Mouse (Mus musculus) adrenal gland, postnatal 14 days (tissue): Measurements from ENCODE around the gene Gpr55. TPM values are rescaled to one million over a fixed set of nuclear protein-coding genes. Genes with fewer than 3 reads are reported as not detected.

Experiments
- DNase-seq: peaks from one replicate; pipeline ENCODE4 v3.0.0; 2021; ENCODE audit warnings: mixed read lengths
- total RNA-seq: library from RNA; stranded (reverse); gene quantifications from 2 replicates; pipeline ENCODE4 v1.2.3, GENCODE M21; 2021

Gpr55 gene
- total RNA-seq, 1 experiment from 2014 or later = 3.4 TPM

GRCm38 (mm10) chr1:85957942-85958619 is 2.7 kb downstream of the Gpr55 start:
- DNase-seq = no peak

DNA sequence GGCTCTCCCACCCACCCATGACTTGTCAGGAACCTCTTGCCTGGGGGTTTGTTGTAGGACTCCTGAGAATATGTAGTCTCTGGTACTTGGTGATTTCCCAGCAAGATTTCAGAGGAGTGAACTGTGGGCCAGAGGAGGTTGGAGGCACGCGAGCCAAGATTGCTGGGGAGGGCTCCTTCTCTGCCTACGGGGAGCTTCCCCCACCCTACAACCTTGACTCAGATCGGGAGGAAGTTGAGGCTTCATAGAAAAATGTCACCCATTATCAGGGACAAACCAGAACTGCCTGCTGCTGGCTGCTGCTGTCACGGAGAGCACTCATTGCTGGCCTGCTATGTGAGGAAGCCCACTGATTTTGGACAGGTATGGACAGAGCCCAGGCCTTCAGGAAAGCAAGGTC is 3.5 kb downstream of the Gpr55 start:
- no peak for DNase-seq

DNA sequence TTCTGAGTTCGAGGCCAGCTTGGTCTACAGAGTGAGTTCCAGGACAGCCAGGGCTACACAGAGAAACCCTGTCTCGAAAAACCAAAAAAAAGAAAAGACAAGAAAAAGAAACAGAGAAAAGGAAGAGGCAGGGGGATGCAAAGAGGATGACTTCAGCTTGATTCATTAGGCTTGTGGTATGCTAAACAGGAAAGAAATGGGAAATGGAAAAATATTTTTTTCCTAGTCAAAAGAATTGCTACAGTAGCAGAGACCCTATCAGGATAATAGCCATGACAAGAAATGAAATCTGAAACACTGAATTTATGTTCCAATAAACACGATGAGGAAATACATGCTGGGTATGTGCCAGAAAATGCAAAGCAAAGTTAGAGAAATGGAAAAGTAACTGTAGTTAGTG is 5.7 kb downstream of the Gpr55 start:
- DNase-seq = no peak

GRCm38 (mm10) chr1:85949085-85949684 is 11.6 kb downstream of the Gpr55 start:
- no peak for DNase-seq

DNA sequence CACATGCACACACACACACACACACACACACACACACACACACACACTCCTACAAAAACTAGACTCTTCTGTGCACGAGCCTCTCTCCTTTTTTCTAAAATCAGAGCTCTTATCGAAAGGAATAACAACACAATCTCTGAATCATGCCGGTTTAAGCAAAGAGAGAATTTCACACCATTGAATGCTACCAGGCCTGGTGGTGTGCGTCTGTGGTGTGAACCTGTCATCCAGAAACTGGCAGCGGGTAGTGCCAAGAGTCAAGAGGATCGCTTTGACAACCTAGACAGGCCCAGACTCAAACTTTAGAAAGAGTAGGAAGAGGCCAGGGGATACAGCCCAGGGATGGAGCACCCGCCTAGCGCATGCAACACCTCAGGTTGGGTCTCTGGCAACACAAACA is 18.5 kb downstream of the Gpr55 start:
- DNase-seq = no peak

DNA sequence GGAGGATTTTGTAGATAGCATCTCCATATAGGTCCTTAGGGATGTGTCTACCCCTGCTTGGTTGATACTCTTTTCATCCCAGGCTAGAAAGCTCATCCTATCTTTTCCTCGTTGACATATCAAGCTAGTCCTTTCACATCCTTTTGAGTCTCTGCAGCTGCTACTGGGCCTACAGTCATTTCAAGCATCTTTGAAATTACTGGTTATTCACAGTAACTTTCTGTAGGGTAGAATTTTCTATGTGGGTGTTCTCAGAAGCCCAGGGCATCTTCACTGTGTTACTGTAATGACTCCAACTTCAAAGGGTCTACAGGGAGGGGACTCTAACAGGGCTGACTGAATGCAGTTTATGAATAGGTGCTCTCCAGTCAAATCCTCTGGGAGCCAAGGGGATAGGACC is 23.5 kb downstream of the Gpr55 start:
- no peak for DNase-seq

GRCm38 (mm10) chr1:85936265-85936664 is 24.5 kb downstream of the Gpr55 start:
- DNase-seq = no peak

DNA sequence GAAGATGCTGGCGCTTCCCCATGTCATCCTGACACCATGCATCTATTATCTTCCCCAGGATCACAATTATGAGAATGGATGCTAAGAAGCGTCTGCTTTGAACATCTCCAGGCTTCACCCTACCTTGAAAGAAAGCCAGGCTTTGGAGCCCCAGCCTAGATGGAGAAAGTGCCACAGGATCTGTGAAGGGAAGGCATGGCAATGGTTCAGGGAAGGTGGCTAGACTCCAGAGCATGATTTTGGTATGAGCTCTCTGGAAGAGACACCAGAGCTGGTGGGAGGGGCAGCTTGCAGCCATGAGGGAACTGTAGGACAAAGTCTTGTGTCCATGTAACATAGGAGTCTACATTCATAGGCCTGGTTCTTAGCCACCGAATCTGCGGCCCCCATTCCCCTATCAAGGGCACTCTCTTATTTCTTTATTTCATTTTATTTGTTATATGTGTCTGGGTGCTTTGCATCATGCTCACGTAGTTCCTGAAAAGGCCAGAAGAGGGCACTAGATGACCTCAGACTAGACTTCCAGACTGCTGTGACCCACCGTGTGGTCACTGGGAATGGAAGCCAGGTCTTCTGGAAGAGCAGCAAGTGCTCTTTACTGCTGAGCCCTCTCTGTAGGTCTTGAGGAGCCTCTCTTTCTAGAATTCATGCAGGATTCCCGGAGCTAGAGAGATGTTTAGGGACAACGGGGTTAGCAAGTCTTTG is 25.5 kb downstream of the Gpr55 start:
- DNase-seq = peak; percentile 80

GRCm38 (mm10) chr1:85934560-85934959 is 26.2 kb downstream of the Gpr55 start:
- DNase-seq = no peak

DNA sequence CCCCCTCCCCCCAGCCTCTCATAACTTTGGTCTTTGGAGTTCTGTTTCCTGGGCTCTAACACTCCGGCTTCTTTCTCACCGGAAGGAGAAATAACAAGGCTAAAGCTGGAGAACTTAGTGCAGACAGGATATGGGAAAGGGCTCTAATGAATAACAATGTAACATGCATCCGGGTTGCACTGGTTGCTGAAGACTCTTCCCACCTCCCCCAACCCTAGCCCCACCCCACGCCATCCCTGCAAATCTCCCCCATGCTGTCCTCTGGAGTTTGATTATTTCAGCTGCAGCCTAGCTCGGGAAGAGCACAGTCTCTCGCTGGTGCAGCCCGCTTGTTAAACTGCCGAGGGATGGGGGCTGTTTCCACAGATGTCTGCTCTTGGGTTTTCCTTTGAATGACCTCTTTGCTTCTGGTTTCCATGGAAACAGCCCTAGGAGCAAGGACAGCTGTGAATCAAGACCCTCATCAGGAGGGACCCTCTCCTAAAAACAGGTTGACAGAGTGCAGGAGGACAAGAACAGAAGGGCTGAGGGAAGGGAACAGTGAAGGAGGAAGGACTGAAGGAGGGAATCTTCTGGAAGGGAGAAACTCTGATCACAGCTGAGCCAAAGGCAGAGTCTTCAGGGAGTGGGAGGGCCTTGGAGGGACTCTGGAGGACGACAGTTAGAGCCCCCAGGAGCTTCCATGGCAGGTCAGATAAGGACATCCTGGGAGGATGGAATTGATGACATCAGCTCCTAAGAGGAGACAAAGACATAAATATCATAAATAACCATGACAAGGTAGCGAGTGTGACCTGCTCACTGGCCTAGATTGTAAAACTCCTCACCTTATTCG is 27.0 kb downstream of the Gpr55 start:
- no peak for DNase-seq

DNA sequence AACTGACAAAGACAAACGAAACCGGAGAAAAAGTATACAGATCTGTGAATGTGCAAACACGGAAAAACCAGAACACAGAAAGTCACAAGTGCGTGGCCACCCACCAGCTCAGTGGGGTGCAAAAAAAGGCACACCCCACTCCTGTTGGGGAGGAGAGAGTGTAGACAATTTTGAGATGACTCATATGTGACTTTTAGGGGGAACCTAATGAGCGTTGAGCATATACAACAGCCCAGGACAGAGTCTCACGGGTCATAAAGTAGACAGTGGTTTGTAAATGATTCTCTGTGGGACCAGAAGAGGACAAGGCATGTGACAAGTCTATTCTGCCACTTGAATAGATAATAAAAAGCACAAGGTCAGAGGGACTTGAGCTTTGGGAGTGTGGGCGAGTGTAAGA is 27.6 kb downstream of the Gpr55 start:
- no peak for DNase-seq

DNA sequence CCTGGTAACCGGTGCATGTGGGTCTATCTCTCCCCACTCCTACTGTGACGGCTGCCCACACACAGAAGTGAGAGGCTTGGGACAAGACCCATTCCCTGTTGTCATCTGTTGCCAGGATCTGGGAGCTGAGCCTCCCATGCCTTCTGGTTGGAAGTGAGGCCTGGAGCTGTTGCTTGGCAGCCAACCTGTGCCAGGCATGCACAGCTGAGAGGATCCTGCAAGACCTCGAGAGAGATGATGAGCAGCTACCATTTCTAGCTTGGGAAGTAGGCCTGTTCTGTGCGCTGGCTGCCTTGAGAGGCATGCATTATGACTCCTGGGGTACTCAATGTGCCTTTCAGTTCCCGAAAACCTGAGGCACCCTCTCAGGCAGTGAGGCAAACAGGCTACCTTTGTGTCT is 29.6 kb downstream of the Gpr55 start:
- DNase-seq = no peak

DNA sequence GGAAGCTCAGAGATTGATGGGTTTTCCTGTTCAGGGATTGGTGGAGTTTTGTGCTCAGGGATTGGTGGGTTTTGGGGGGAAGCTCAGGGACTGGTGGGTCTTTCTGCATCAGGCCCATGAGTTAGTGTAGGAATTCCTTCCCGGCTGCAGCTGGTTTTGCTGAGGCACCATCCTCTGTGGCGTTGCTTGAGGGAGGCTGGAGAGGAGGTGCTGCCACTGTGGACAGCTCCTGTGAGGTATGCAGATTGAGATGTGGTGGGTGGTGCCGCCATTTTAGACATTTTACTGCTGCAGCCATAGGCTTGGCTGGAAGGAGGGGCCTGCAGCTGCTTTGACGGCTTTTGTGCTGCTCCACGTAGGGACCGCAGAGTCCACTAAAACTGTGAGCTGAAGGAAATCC is 31.4 kb downstream of the Gpr55 start:
- no peak for DNase-seq

DNA sequence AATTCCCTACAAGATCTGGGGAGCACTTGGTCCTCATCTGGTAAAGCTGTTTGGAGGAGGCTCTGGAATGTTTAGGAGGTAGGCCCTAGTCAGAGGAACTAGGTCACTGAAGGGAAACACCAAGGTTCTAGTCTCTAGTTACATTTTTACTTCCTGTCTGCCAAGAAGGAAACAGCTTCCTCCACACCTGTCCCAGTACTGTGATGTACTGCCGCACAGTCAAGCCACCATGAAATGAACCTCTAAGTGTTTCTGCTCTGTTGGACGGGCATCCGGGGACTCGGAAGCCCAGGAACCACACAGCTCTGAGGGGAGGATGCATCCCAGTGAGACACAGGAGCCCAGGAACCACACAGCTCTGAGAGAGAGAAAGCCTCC is 32.1 kb downstream of the Gpr55 start:
- DNase-seq = no peak

DNA sequence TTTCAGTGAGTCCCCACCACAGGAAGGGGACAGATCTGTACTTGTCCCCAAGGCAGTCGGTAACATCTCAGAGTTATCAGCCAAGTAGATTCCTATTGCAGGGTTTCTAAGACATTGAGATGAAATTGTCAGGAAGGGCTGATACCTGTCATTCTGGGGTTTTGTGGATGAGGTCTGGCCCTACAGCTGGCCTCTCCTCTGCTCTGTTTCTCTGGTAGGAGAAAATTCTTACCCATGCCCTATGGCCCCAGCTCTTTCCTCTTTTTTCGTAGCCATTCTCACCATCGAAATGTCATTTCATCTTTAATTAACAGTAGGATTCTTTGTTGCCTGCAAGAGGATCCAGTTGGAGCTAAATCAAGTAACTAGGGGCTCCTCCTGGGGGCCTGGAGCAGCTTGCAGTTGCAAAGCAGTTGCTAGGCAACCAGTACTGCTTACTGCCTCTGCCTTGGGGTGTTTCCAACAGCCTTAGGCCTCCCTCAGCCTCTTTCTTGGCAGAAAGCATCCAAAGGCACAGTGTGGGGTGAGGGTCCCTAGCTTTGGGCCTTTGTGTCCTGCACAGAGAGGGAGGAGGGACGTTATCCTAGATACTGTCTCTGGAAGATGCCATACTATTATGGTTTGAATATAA is 32.6 kb downstream of the Gpr55 start, which contains the start of gene 4933407L21Rik:
4933407L21Rik (plus strand) TSS at position 427 of the 631 bp plus-strand sequence.
- DNase-seq = no peak

- DNase-seq = no peak
Measured at GRCm38 (mm10) chr1:85925183-85925582, 35.6 kb downstream of the Gpr55 start.

DNA sequence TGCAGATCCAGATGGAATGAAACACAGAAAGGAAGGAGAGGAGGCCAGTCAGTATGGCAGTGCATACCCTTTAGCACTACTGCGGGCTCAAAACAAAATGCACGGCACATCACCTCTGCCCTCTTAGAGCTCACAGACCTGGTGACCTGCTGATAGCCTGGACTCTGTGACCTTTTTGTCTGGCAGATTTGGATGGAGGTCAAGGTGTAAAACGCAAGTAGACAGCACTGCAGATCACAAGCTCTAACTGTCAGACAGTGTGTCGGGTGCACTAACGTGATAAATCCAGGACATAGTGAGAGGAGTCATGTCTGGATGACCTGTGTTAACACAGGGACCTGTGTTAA is 38.0 kb downstream of the Gpr55 start:
- no peak for DNase-seq

DNA sequence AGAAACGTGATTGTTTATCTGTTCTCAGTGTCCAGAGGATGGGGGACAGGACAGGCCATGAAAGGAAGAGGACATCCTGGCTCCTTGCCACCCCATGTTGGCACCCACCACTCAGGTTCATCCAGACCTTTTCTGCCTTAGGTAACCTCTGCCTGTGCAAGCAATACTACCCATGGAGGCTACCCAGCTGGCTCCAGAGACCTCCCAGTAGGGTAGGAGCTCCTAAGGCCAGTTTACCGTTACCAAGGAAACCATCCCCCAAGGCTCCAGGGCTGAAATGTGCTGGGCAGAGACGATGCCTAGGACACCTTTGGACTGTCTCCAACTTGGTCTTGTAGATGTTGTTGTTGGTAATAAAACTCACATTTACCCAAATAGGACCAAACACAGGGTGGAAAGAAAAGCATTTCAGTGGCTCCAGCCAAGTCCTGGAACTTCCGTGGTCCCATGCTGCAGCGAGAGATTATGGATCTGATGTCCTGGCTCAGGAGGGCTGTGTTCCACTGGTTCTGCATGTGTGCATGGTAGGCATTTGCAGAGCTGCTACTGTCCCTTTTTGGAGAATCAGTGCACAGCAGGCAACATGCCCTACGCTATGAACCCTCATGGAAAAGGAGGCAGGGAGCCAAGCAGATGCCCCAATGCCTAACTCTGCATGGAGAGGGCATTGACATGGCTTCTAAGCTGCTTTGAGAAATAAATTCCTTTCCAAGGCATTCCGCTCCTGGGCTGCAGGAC is 38.5 kb downstream of the Gpr55 start:
- no peak for DNase-seq

- DNase-seq = no peak
Measured at GRCm38 (mm10) chr1:85921725-85922124, 39.1 kb downstream of the Gpr55 start.

DNA sequence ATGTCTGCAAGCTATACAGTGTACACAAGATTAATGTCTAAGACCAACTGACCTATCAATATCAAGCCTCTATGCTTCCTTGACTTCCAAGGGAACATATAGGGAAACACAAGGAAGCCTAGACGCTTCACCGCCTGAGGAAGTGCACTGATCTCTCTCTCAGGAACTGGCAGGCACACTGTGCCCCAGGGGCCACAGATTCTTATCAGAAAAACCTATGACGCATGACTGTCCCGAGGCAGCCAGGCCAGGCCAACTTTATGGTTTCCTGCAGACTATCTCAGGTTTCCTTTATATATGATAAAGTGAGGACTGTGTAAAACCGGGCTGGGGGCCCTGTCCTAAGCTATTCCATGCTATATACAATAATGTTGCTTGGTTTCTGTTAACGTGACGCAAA is 41.2 kb downstream of the Gpr55 start:
- DNase-seq = peak; percentile 34

DNA sequence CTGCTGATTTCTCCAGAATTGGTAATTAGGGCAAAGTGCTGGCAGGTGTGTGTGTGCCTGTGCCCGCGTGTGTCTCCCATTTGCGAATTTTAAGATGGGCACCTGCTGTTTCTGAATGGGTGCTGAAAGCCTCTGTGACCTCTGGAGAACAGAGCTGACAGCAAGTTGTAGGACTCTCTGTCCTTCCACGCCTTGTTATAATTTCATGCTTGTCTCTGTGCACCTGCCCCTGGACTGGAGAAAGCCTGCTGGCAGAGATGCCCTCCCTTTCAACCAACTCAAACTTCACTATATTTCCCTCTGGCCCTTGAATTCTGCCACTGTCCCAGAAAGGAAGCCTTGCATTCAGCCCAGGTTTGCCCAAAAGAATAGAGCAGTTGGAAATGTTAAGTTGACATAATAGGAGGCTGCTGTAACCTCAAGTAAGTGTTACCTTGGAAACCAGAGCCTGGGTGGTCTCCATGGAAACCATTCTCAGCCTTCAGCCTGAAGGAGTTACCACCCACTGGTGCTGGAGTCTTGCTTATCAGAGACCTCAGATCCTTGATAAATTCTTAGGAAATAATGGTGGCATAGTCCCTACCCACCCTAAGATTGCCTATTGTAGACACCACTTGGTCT is 43.9 kb downstream of the Gpr55 start:
- no peak for DNase-seq
